Mouse (Mus musculus): ENCODE data around the gene Syce3. TPM values are rescaled to one million over a fixed set of nuclear protein-coding genes. Genes with fewer than 3 reads are reported as not detected.
"Not testable (repeated sequence)": the region's sequence is repeated elsewhere in the genome, so short reads cannot be mapped to it uniquely, and the experiment has no call there.

Syce3 gene
- polyA plus RNA-seq (2012; rRNA removed): not detected in 2 replicates

DNA sequence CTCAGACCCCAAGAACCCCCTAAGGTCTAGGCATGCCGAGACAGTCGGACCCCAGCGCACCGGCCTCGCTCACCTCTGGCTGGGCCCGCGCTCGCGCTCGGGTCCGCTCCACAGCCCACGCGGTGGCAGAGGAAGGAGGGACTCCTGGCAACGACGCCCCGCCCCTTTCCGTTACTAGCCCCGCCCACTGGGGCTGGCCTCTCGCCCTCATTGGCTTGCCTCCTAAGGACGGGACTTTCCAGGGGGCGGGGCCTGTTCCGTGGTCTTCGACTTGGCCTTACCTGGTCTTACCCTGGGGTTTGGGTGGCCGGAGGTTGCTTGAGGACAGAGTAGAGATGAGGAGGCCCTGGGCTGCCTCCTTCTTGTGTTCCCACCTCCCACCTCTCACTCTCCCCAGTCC is at the start of gene Syce3:
TSS of gene Syce3 (minus strand) at position 386 of the 400 bp plus-strand sequence.
- no peak for DNase-seq (ENCODE audit: low spot score)

DNA sequence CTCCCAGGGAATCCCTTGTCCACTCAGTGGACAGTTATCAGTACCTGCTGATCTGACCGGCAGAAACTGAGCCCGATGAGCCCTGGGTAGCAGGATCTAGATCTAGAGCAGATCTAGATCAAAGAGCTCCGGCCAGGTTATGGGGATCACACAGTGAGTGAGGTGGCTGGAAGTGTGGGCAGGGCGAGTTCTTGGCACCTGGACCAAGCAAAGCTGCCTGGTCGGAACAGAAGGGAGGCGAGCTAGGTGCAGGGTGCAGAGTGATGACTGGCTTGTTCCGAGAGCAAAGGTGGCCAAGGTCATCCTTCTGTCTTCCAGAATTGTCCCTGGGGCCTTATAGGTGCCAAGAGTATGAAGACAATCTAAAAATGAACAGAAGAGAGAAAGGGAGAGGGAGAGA is 49.5 kb upstream of the Syce3 start:
- DNase-seq (ENCODE audit: low spot score): no peak

DNA sequence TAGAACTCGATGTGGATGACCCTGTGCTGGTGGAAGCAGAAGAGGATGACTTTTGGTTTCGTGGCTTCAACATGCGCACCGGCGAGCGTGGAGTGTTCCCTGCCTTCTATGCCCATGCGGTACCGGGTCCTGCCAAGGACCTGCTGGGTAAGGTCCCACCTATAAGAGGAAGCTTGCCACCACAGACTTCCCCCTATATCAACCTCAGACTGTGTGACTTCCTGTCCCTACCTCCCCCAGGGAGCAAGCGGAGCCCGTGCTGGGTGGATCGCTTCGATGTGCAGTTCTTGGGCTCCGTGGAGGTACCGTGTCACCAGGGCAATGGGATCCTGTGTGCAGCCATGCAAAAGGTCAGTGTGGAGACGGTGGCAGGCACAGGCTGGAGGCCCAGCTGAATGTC is 48.6 kb upstream of the Syce3 start:
- DNase-seq (ENCODE audit: low spot score): no peak

DNA sequence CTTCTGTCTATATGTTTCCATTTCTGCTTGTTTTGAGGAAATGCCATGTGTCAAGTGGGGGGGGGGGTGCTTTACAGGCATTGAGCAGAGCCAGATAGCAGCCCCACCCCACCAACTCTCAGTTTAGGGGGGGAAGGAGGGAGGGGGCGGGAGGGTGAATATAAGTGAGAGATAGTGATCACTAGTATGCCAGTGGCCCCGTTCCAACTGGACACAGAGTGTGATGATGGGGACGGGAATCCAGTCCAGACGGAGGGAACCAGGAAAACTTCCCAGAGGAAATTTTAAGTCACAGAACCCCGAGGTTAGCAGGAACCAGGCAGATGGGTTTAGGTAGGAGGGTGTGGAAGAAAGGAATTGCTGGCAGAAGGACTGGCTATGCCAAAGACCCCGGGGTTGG is 45.3 kb upstream of the Syce3 start:
- DNase-seq (ENCODE audit: low spot score): no peak

DNA sequence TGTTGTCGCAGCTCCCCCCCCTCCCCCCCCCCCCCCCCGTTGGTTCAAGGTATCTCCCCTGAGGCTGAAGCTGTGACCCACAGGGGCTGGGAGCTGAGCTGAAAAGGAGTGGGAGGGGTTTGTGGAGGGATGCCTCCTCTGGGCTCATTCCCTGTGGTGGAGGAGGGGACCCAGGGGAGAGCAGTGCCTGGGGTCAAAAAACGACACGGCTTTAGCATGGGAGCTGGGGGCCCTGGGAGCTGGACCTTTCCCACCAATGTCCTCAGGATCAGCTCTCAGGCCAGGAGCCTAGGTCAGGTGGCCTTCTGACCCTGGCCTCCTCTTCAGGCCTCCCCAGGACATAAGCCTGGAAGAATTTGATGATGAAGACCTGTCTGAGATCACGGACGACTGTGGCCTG is 44.6 kb upstream of the Syce3 start:
- no peak for DNase-seq (ENCODE audit: low spot score)

DNA sequence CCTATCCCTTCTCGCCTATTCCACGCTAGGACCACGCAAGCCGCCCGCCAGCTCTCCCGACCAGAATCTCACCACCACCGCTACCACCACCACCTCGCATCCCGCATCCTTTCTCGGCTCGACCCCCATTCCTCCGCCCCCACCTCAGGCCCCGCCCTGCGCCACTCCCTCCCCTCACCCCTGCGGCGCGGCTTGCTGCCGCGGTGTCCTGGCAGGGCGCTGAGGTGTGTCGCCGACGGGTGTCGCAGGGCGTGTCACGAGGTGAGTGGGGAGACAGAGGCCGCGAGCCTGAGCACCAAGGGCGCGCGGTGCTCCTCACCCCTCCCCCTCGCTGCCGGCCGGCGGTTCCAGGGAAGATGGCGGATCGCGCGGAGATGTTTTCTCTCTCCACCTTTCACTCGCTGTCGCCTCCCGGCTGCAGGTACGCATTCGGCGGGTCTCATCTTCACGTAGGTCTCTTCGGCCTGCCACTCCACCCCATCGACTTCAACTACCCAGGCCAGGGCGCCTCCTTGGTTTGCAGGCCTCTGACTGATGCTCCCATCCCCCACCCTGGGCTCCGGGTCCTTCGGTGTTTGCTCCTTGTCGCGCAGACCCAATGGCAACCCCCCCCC is 43.7 kb upstream of the Syce3 start, which contains the start of gene Mapk8ip2:
TSS of gene Mapk8ip2 (plus strand) at position 49 of the 614 bp plus-strand sequence.
- DNase-seq (ENCODE audit: low spot score): no peak

DNA sequence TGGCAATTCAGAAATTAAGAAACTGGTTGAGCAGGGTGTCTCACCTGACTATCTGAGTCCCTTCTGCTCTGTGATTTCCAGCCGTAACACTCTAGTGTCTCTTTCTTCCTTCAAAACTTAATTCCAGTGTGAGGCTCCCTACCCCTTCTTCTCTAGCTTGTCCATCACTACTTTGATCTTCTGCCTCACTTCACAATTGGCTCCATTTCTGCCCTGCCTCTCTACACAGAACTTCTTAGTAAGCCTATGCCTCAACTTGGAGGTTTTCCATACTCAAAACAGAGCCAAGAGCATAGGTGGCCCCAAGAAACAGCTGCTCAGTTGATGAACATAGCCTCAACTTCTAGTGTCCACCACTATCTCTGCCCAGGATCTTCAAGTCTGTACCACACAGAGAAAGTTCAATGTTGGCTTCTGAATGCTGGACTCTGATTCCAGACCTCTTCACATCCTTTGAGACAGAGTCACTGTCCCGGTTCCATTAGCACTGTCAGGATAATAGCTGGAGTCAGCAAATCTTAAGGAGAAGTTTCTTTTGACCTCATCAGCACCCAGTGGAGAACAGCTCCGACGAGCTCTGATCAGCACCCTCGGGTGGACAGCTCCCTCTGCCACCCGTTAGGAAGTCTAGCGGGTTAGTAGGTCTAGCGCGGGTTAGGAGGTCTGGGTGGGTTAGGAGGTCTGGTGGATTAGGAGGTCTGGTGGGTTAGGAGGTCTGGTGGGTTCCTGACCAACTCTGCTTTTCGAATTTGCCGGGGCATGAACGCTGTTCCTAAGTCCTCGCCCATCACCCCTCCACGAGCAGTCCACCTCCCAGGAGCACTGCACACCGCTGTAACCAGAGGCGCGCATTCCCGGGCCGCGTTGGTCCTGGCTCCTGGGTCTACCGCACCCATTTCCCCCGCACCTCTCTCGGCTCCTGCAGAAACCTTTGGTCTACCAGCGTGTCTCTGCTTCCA is 42.9 kb upstream of the Syce3 start:
- no peak for DNase-seq (ENCODE audit: low spot score)

DNA sequence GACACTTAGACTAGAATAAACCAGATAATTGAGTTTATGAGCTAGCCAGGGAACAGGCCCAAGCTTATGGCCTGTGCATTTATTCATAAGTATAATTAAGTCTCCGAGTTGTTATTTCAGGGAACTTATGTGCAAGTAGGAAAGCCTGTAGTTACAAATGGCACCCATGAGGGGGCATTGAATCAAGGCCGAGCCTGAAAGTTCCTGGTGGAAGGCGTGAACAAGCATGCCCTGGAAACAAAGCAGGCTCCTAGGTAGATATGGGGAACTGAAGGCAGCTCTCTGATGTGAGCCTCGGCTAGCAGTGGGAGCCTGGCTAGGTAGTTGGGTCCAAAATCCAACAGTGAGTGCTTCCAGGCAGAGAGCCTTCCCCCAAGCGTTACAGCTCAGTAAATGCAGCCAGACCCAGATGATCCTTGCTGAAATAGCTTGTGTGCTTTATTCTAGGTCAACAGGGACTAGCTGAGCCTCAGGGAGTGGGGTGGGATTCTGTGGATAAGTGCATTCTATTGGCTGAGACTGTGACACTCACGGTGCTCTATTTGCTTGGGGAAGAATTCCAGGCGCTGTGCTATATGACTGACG is 32.3 kb upstream of the Syce3 start:
- DNase-seq (ENCODE audit: low spot score): no peak

DNA sequence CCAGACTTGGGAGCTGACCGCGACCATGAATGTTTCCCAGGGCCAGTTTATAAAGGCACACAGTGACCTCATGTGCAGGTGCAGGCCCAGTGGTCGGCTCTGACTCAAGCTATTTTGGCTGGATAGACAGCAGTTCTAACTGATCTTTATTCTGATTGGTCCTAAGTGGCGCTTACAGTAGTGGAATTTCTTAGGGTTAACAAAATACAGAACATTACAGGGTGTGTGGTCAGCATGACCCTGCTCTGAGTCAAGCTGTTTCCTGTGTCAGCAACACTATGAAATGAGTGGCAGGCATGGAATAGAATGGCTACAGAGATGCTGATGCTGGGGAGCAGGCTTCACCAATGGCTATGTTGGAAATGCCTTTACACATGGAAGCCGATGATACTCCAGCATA is 25.6 kb upstream of the Syce3 start:
- DNase-seq (ENCODE audit: low spot score): no peak

DNA sequence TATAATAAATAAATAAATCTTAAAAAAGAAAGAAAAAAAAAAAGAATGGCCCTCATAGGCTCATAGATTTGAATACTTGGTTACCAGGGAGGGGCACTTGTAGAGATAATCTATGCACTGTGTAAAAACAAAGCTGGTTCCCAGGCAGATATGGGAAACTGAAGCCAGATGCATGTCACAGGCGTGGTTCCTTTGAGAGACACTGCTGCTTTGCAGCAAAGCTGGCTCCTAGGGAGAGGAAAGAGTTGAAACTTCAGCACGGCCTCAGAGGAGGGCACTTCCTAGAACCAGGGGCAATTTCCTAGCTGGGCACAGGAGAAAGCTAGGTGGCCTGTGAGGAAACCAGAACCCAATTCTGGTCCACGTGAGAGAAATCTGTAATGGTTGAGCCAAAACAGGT is 23.8 kb upstream of the Syce3 start:
- DNase-seq (ENCODE audit: low spot score): no peak

DNA sequence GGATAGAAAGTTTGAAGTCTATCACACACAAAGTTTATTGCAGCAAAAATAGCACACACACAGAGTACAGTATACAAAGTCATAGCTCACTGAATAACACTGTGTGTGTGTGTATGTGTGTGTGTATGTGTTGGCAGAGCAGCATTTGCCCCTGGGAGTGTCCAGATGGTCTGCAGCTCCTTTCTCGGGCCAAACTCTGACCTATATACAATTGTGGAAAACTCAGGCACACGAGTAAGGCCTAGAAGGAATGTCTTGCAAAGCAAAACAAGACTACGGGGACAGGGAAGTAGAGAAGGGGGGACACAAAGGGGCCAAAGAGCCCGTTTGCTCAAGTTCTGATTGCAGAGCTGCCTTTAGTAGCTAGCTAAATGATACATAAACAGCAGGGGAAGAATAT is 22.6 kb upstream of the Syce3 start:
- DNase-seq (ENCODE audit: low spot score): no peak

DNA sequence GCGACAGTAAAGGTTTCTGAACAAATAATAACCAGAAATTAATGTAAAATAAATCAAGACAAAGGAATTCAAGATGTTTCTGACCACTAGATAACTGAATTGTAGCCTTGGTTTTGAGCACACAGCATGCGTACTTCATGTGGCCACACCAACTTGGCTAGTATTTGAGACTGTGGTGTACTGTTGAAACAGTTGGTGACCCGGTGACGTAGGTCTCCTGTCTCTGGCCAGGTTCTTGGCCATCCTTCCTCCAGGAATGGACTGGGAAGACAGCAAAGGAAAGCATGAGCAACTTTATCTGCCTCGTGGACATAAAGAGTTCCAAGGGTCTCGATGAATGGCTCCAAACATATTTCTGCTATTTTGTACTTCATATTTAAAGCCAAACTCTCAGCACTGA is 21.5 kb upstream of the Syce3 start:
- no peak for DNase-seq (ENCODE audit: low spot score)

DNA sequence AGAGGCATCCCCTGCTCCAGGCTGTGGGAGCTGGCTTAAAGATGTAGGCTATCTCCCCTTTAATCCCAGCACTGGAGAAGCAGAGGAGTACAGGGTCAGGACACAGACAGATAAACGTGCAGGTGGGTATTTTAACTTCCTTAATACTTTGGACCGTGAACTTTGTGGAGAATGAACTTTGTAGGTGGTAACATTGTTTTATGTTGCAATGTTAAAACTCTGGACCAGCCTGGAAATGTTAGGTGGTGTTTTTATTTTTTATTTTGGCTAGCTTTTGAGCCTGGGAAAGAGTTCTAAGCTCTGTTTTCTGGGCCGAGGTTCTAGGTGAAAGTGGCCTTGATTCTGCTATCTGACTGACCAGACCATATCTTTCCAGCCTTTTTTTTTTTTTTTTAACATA is 21.0 kb upstream of the Syce3 start:
- DNase-seq (ENCODE audit: low spot score): no peak

DNA sequence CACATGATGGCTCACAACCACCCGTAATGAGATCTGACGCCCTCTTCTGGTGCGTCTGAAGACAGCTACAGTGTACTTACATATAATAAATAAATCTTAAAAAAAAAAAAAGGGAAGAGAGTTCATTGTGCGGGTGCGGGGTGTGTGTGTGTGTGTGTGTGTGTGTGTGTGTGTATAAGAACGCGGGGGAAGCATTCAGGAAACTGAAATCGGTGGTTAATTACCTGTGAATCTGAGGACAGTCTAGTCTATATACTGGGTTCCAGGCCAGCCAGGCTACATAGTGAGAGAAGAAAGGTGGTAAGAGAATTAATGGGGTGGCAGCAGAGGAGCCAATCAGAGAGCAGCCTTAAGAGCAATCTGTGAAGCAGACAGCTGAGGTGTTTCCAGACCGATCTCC is 20.5 kb upstream of the Syce3 start:
- DNase-seq (ENCODE audit: low spot score): not testable (repeated sequence)

DNA sequence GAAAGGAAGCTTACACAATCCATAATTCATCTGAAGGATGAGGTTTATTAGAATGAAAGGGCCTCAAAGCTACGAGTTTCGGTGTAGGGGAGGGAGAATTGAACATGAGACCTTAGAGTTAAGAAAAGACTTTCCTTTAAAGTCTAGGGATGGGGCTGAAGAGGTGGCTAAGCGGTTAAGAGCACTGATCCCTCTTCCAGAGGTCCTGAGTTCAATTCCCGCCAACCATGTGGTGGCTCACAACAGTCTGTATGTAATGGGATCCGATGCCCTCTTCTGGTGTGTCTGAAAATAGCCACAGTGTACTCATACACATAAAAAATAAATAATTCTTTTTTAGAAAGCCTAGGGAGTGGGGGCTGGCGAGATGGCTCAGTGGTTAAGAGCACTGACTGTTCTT is 20.0 kb upstream of the Syce3 start:
- no peak for DNase-seq (ENCODE audit: low spot score)

DNA sequence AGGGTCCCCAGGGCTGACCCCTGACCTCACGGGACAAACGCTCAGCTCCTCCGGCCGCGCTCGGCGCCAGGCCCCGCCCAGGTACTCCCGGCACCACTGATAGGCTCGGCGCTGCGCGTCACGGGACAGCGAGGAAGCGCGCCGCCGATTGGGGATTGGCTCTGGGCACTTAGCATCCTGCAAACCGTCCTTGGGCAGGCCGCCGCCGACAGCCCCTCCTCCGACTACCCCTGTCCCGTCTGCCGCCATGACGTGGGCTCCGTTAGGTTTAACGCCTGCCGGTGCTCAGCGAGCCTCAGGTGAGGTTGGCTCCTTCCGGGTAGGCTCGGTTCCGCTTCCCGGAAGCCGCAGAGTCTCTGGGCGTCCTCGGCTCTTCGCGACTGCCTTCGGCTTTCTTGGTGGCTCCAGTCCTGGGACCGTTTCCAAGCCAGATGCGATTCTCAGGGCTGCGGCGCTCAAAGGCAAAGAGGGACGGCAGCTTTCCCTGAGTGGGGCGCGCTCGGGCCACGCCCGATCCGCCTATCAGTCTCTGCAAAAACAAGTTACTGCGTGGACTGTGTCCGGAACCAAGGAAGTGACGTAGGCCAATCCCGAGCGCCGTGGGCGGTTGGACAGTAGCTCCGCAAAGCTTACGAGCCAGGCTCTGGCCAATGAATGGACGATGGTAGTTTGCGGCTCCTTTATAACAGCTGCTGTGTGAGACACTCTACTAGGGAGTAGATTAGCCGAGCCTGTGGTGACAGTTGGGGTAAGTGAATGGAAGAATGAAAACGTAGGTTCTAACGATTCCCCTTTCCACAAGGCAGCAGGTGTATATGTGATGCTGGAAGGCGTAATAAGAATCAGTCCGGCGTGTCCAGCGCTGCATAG is 19.3 kb upstream of the Syce3 start, which contains the start of the genes C730034F03Rik, Gm44502 and Chkb:
TSS of gene C730034F03Rik (plus strand) at position 238 of the 870 bp plus-strand sequence.
TSS of gene Gm44502 (minus strand) at position 345 of the 870 bp plus-strand sequence.
TSS of gene Chkb (minus strand) at position 557 of the 870 bp plus-strand sequence.
- DNase-seq (ENCODE audit: low spot score): peak; percentile 83

DNA sequence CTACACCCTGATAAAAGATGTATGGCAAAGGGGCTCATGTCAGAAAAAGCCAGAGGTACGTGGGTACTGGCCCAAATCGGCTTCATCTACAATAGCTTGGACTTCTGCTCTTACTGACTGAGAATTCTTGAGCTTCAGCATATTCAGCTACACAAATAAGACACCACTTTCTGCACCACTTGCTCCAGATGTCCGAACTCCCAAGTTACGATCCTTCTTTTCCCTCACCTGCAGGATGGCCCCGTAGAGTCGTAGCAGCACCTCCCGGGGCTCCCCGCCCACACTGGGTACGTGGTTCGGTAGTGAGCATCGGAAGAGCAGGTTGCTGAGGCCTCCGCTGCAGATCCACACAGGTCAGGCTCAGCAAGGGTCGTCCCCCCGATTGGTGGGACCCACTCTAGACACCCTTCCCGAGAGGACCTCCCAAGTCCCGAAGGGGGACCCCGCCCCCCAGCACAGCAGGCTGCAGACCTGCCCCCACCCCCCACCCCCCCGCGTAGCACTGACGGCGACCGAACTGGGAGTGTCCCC is 18.6 kb upstream of the Syce3 start:
- no peak for DNase-seq (ENCODE audit: low spot score)

DNA sequence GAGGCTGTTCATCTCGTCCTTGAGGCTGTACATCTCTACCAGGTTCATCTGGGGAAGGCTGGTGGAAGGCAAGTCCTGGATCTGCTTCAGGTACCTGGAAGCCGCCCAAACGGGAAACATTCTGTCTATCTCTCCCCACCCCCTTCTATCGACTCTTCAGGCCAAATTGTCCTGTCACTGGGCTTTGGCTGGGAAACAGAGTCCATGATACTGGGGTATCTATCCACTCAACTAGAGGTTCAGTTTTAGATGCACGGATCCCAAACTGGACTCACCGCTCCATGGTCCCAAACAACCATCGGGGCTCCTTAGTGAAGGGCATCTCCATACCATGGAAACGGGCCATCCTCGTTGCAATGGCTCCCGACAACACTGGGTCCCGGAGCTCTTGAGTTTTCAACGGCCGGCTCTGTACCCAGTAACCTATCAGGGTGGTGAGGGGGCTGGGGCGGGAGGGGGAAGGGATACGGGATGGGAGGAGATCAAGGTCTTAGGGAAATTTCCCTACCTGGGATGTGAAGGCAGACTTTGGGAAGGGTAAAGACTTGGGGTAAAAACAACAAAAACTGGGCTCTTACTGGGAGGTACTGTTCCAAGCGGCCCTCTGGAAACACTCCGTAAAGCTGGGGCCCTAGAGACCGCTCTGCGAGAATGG is 18.0 kb upstream of the Syce3 start:
- DNase-seq (ENCODE audit: low spot score): no peak

DNA sequence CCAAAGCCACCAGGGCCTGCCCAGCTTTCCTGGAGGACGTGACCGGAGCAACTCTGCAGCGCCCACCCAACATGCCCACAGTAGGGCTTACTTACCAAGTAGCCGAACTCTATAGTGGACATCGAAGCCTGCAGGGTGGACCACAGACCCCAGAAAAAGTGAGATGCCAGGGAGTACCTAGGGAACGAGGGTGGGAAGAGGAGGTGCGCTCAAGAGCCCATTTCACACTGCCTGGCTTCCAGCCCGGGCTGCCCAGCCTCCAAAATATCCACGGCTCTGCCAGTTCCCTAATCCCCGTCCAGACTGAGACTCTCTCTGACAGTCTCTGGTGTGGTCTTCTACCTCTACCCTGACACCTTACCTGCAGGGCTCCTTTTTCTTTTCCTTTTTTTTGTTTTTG is 16.4 kb upstream of the Syce3 start:
- DNase-seq (ENCODE audit: low spot score): no peak

DNA sequence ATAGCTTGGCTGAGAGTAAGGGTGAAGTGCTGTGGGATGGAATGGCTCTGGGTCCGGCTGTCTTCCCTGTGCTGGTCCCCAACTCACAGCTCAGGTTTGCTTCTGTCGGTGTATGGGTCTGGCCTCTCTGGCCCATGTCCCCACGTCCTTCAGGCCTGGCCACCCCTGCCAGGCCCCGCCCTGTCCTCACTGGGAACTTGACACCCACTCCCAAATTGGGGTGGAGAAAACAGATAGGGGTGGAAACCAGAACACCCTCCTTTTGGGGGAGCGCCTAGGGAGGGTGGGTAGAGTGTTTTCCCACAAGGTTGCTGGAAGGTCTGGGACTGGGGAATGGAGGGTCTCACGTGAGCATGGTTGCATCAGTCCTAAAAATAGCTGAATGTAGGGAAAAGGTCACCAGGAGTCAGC is 15.4 kb upstream of the Syce3 start, which contains the start of gene Cpt1b:
TSS of gene Cpt1b (minus strand) at position 153 of the 411 bp plus-strand sequence.
- DNase-seq (ENCODE audit: low spot score): no peak

DNA sequence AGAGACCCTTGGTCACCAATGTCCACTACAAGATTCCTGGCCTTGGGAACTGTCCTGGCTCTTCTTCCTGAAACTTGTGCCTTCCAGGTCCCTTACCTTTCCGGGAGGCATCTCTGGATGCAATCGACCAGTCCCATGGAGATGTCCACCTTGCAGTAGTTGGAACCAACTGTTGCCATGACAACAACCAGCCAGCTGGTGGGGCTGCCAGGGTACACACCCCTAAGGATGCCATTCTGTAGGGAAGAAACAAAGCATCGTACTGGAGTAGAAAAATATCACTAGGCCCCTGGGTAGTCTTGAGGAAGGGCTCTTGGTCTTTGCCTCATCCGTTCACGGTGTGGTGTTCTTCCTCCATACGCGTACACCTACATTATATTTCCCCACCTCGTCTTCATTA is 14.3 kb upstream of the Syce3 start:
- no peak for DNase-seq (ENCODE audit: low spot score)
